Mouse (Mus musculus) retina, adult 2 months (tissue): Measurements from ENCODE around the gene Avil.
"Not testable (repeated sequence)": the region's sequence is repeated elsewhere in the genome, so short reads cannot be mapped to it uniquely, and the experiment has no call there.

Experiments
- DNase-seq: peaks from one replicate; pipeline ENCODE4 v3.0.0-alpha.2; 2012; ENCODE audit warnings: low read depth, low spot score

The Avil gene

DNA sequence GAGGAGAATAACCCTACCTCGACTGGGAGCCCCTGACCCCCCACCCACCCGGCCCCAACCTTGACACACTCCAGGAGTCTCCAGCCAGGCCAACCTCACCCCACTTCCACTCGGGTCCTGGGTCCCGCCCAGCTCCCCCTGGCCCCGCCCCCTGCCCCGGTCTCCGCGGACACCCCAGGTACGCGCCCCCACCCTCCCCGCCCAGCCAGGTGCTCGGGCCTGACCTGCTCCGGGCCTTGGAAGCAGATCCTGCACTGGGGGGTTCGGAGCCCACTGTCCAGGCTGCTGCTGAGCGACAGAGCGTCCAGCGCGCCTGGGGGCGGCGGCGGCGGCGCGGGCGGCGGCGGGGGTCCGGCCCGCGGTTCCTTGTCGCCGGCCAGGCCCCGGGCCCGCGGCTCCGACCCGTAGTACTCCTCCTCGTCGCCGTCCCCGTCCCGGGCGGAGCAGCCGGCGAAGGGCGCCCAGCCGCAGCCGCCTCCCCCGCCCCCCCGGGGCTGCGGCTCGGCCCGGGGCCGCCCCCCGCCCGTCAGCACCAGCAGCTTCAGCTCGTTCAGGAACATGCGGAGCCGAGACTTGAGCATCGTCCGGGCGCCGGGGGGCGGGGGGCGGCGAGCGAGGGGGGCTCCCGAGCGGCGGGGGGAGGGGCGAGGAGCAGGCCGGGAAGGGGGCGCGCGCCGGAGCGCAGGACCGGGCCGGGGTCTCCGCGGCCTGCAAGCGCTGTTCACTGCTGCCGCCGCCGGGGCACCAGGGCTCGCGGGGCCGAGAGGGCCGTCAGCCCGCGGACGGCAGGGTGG lies 58.9 kb downstream of the Avil start:
- DNase-seq: no peak

DNA sequence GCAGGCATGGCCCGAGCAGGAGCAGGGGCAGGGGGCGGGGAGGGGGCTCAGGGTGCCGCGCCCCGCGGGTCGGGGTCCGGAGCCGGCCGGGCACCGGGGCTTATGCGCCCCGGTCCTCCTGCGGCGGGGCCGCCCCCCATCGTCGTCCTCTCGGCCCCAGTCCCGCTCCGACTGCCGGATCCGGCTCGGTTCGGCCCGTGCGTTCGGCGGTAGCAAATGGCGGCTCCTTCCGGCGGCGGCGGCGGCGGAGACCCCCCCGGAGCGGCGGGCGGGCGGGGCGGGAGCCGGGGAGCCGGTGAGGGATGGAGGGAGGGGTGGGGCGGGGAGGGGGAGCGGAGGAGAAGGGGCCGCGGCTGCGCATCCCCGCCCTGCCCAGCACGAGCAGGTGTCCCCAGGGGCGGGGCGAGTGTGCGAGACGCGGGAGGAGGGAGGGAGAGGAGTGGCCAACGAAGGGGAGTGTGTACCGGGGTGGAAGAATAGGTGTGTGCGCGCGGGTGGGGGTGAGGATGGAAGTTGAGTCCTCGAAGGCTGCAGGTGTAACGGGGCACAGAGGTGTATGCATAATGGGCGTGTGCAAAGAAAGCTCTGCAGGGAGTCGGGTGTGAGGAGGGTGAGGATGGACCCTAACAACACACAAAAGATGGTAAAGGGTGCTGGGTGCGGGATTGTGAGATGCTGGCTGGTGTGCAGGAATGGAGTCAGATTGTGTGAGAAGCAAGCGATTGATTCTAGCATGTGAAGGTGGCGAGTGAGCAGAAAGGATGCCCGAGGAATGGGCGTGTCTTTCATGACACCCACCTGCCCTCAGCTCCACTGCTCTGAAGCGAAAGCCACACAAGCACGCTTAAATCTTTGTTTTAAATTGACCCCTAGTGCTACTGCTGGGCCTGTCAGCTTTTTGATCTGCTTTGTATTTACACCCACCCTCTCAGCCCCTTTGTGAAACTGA lies 59.7 kb downstream of the Avil start, which contains the start of gene March9:
TSS of gene March9 (minus strand) at position 217 of the 949 bp plus-strand sequence.
- peak; percentile 63 for DNase-seq

DNA sequence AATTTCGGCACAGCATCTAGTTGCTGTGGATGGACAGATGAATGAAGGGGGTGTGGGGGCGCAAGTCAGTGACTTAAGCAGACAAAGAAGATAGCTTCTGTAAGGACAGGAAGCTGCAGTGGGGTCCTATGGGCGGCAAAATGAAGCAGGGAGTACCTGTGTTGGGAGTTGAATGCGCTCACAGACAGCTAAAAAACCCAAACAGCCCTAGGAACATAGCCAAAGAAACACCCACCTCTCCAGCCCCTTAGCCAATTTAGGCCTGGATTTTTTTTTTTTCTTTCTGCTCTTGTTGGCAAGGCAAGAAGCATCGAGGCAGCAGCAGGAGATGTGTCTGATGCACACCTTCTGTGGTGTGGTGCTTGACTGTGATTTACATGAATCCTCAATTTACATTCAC lies 60.6 kb downstream of the Avil start:
- no peak for DNase-seq

- no peak for DNase-seq
These were observed 61.0 kb downstream of the Avil start for GRCm38 (mm10) chr10:127061513-127061912.

- not testable (repeated sequence) for DNase-seq
These were observed 61.6 kb downstream of the Avil start for GRCm38 (mm10) chr10:127062101-127062500.

GRCm38 (mm10) chr10:127062503-127062902 lies 62.0 kb downstream of the Avil start:
- no peak for DNase-seq

- peak; percentile 98 for DNase-seq
These were observed 62.8 kb downstream of the Avil start, which contains the start of gene Cdk4 for GRCm38 (mm10) chr10:127063239-127063872. TSS of gene Cdk4 (plus strand) at chr10:127063534.

- DNase-seq: no peak
These were observed 63.7 kb downstream of the Avil start for GRCm38 (mm10) chr10:127063913-127064870.

DNA sequence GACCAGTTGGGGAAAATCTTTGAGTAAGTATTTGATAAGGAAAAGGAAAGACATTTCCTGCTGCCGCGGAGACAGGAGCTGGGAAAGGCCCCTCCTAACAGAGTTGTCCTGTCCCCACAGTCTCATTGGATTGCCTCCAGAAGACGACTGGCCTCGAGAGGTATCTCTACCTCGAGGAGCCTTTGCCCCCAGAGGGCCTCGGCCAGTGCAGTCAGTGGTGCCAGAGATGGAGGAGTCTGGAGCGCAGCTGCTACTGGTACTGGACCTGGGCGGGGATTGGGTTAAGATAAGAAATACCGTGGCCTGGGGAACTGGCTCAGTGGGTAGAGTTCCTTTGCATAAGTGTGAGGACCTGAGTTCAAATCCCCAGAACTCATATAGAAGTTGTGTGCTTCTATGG lies 65.5 kb downstream of the Avil start:
- no peak for DNase-seq

DNA sequence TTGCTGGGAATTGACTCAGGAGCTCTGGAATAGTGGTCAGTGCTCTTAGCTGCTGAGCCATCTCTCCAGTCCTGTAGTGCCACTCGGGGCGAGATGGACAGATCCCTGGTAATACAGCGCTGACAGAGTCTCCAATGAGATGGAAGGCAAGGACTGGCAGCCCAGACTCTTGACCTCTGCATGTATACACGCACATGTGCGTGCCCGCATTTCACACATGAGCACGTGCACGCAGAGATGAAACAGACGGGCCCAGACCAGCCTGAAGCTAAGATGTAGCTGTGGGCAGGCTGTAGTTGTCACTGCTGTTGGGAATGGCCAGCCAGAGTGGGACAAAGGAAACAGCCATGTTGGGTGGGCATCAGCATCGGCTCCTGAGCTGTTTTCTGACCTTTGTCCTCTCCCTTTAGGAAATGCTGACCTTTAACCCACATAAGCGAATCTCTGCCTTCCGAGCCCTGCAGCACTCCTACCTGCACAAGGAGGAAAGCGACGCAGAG lies 66.1 kb downstream of the Avil start:
- DNase-seq: no peak

DNA sequence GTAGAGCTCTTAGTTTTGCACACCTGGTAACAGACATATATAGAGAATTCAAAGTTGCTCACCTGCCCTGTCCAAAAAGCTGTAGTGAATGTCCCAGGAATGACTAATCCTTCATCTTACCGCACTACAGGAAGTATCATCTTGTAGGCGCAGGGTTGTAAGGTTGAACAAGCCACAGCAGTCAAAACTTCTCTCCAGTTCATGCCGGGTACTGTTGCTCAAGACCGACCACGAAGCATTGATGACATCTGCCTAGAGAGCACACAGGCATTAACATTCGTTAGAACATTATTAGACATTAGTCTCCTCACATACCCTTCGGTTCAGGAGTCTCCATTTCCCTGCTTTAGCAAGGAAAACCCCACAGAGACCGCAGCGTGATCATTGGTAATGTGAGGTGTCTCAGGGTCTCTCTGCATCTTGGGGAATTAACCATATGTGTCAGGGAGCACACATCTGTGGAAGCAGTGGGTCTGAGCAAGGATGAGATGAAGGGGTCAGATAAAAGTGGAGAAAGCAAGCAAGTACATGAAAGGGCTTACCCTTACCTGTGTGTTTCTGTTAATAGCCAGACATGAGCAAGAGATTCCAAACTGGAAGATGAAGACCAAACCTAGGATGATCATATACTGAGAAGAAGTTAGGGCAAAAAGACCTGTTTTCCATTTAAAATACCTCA lies 68.0 kb downstream of the Avil start:
- no peak for DNase-seq

- DNase-seq: no peak
These were observed 69.0 kb downstream of the Avil start for GRCm38 (mm10) chr10:127069281-127070189.
